Mouse (Mus musculus): ENCODE results near the gene Fdx1.

Gene Fdx1

DNA sequence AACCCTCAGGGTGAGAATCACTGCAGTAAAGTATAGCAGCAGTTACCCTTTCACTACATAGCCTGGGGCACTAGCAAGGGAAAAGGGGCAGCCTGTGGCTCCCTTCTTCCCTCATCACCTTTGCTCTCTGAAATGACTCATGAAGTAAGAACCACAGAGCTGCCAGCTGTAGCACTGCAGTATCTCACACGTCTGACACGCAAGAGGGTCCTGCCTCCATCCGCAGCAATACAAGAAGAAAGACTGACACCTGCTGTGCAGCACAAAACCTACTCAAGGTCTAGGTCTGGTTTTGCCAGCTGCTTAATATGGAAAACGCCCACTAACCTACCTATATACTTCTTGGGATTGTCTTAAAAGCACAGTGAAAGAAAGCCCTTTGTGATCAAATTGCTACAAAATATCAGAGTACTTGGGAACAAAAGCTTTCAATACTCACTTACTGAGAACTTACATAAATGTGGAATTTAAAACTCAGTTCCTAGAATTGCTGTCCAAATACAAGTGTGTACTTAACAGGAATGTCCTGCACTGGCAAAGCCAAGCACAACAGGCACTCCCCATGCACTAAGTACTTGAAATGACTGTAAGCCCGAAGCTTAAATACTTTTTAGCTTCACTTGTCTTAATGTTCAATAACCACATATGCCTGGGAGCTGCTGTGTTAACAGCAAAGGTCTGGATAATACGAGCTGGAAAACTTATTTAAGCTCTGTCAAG is 2.0 kb downstream of the Fdx1 start:
- WGBS, result 44% methylated on average over 6 of the region's 6 CpGs

GRCm38 (mm10) chr9:51960331-51960730 is 3.0 kb downstream of the Fdx1 start:
- WGBS, result 82% methylated on average over 2 of the region's 2 CpGs

DNA sequence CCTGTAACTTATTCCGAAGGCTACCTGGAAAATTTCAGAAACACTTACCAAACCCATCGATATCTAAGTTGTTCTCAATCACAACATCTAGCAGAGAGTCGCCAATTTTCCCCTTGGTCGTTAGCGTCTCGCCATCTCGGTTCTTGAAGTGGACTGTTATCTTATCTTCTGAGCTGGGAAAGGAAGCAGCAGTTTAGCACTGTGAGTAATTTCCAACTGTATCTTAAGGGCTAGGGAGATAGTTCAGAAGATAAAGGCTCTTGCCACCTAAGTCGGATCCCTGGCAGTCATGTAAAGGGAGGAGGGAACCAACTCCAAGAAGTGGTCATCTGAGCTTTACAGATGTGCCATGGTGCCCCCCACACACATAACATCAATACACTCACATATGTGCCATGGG is 6.3 kb downstream of the Fdx1 start:
- WGBS, result 94% methylated on average over 8 of the region's 8 CpGs

DNA sequence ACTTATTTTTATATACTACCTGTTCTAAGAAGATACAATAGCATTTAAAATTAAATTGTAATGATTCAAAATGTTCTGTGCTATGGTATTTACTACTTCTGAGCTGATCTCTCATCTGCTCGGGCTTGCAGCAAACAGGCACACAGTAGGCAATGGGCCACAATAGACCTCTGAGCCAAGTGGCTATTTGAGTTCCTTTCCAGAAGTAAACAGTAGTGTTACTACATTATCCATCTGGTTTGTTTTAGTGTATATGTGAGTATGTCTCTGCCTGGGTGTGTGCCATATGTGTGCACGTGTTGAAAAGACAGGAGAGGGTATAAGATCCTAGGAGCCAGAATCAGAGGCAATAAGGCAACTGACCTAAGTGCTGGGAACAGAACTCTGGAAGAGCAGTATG is 6.9 kb downstream of the Fdx1 start:
- 74% methylated on average over 2 of the region's 2 CpGs for WGBS

GRCm38 (mm10) chr9:51951337-51951736 is 12.0 kb downstream of the Fdx1 start:
- 46% methylated on average over 2 of the region's 2 CpGs for WGBS

DNA sequence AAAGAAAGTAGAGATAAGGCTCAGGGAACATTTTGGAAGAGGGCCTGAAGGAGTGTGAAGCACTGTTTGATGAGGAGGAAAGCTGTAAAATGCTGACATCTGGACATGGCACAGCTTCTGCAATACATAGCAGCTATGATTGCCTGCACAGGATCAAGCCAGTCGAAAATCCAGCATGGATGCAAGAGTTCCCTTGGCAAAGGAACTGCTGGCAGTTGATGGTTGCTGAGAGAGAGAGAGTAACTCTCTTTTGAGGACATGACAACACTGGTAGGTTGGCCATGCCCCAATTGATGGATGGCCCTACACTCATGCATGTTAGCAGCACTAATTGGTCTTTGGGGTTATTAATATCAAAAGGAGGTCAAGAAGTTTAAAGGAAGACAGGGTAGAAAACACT is 12.7 kb downstream of the Fdx1 start:
- 63% methylated on average over 1 of the region's 1 CpGs for WGBS

DNA sequence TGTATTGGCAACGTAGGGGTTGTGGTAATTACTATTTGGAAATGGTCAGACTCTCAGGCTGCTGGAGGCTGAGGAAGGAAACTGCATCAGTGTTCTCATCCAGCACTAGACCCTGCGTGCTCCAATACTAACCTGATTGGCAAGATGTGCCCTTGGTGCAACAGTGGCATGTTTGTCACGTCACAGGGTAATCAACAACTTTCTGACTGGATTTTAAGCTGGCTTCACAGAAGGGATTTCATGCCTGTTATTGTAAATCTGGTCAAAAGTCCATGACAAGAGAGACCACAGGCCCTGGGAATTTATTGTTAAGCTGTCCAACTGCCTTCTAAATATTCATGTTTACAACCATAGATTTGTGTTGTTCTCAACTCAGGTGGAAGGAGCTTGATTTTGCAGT is 13.1 kb downstream of the Fdx1 start:
- WGBS, result 85% methylated on average over 3 of the region's 3 CpGs

DNA sequence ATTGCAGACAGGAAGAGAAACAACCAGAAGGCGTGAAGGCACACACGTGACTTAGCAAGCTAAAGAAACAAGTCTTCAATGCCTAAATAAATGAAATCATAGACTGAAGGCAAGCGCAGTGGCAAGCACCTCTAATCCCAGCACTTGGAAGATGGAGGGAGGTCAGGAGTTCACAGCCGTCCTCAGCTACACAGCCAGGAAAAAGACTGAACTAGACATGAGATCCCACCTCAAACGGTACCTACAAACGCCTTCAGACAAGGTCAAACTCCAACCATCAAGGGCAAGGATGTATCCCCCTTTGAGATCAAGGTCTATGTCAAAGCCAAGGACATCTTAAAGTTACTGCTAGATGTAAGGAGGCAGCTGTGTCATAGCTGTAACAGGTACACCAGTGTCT is 19.4 kb downstream of the Fdx1 start:
- 92% methylated on average over 6 of the region's 6 CpGs for WGBS

- WGBS, result 25% methylated on average over 1 of the region's 1 CpGs
These were observed 28.7 kb downstream of the Fdx1 start for GRCm38 (mm10) chr9:51934641-51935040.

DNA sequence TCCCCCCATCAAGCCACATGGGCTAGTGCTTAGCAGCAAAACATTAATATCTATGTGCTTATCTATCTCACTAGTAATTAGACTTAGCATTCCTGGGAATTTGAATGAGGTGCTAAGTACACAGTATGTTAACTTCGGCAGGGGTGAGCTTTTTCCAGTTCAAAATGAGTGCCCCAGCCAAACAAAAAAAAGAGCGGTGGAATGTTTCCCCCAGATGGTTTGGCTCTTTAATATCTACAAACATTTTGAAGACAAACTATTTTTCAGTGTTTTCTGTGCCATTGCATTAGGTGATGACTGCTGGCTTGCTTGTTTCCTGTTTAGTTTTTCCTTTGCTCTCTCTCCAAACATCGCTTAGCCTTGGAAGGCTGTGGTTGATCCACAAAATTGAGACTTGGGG is 31.4 kb downstream of the Fdx1 start:
- WGBS, result 86% methylated on average over 3 of the region's 3 CpGs

- 82% methylated on average over 7 of the region's 7 CpGs for WGBS
These were observed 32.2 kb downstream of the Fdx1 start for GRCm38 (mm10) chr9:51931054-51931690.

DNA sequence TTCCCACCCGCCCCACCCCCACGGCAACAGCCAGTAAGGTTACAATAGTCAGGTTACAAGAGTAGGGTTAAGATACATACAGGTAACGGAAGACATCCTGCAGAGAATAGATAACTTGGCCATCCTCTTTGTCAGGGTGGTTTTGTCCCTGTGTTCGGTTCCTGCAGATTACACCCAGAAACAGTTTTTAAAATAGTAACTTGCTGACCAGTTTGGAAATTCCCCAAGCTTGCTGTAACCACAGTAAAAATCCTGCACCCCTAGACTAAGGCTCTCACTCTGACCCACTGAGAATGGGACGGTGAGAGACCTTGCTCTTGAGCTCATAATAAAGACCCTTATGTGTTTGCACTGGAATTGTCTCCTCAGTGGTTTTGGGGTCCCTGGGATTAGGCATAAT is 33.4 kb downstream of the Fdx1 start:
- WGBS, result 80% methylated on average over 5 of the region's 5 CpGs

DNA sequence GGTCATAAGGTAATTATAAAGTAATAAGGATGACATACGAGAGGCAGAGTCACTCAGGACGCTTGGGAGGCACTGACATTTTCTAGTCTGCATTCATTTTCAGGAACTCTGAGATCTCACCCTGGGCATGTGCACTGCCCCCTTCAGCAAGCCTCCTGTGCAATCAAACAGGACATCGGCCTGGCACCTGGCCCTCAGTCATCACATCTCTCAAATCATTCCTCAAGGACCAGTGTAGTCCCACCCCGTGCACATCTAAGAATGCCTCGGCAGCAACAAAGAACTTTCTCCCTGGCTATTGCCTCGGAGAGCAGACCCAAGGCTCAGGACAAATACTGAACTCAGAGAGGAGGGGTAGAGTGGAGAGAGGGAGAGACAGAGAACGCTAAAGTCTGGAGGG is 34.7 kb downstream of the Fdx1 start:
- WGBS, result 62% methylated on average over 7 of the region's 7 CpGs

GRCm38 (mm10) chr9:51928116-51928515 is 35.2 kb downstream of the Fdx1 start:
- WGBS, result 54% methylated on average over 10 of the region's 10 CpGs

DNA sequence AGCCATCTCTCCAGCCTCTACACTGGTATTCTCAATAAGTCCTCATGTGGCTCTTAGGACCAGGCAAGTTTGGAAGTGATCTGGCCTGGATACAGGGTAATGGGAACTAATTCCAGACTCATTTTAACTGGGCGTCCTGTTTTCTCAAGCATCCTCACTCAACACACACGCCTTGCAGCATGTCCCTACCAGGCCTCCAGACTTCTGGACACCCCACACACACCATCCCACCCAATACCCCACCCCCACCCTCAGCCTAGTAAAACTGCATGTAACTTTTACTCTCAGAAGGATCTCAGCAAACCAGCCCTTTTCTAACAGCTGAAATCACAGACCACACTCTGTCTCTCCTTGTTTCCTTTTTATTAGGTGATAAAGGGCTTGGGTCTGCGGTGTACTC is 35.7 kb downstream of the Fdx1 start:
- WGBS, result 70% methylated on average over 3 of the region's 3 CpGs

DNA sequence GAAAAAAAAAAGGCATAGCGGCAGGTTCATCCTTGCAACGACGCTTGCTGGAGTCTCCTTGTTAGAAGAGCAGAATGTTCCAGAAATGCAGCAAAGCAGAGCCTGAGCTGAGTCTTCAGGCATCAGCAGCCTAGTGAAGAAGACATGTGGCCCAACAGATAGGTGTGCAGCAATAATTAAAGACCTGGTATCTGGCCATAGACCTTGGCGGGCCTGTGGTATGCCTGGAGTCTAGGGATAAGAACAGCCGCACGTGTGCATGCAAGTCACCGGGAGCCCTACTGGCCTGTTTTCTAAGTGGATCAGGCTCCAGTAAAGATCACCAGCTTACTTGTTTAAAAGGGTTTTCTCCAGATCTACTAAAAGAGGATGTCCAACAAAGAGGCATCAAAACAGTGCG is 36.7 kb downstream of the Fdx1 start:
- 74% methylated on average over 8 of the region's 8 CpGs for WGBS

GRCm38 (mm10) chr9:51924551-51925081 is 38.7 kb downstream of the Fdx1 start:
- WGBS, result 50% methylated on average over 8 of the region's 8 CpGs

- 51% methylated on average over 2 of the region's 2 CpGs for WGBS
These were observed 40.6 kb downstream of the Fdx1 start for GRCm38 (mm10) chr9:51922756-51923155.

GRCm38 (mm10) chr9:51915580-51915979 is 47.8 kb downstream of the Fdx1 start:
- WGBS, result 77% methylated on average over 1 of the region's 1 CpGs

DNA sequence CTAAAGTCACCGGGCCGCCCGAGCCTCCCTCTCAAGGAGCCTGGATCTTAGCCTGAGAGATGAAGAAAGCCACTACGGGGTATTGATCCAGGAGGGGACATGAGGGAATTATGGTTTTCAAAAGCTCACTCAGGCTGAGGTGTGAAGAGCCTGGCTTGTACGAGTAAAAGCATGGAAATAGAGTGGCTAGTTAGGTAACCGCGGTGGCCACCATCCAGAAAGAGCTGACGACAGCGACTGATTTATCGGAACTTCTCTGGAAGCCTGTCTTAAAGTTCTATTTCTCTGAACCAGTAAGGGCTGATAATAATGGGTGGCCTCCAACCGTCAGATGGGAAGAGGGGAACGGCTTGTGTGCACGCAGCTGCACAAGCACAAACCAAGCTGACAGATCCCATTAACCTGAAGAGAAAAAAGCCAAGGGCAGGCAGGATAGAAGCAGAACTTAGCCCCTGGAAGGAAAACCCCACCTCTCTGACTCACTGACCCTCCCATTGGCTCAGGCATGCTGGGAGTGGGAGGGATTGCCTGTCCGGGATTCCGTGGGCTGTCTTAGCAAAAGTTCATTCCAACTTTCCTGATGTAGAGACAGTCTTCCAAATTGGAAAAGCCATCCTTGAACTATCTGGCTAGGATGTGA is 48.8 kb downstream of the Fdx1 start:
- WGBS, result 89% methylated on average over 15 of the region's 15 CpGs

DNA sequence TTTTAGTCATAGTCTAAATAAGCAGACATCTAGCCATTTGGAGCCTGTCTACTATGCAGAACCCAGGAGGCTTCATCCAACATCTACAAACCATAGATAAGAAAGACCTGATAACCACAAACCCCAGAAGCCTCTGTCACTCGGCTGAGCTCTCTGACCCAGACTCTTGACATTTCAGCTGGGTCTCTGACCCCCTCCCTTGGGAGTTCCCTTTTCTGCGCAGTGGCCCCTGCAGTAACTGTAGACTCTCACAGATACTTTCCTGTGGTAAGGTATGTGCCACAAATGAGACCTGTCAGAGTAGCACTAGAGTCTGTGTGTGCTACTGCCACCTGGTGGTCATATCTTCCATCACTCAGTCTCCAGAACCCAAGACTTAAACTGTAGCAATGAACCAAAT is 54.5 kb downstream of the Fdx1 start:
- 34% methylated on average over 2 of the region's 2 CpGs for WGBS

- WGBS, result 86% methylated on average over 3 of the region's 3 CpGs
These were observed 55.1 kb downstream of the Fdx1 start for GRCm38 (mm10) chr9:51908255-51908654.

GRCm38 (mm10) chr9:51906938-51907337 is 56.4 kb downstream of the Fdx1 start:
- WGBS, result 86% methylated on average over 8 of the region's 8 CpGs

All from cerebral cortex, adult 2 months (tissue).